Mouse (Mus musculus) spleen, adult 2 months (tissue): Measurements from ENCODE around the gene Olfr867.

Source experiments
- CTCF ChIP-seq: fragments of 200-500 bp; IDR thresholded peaks from 2 replicates; pipeline ENCODE4 v1.5.1; 2011; ENCODE audit warnings: mild to moderate bottlenecking, inconsistent platforms; ENCODE audit not compliant: insufficient read depth, insufficient read length, insufficient replicate concordance; ENCODE audit errors: extremely low read depth
- POLR2A ChIP-seq: fragments of 200-500 bp; IDR thresholded peaks from 2 replicates; pipeline ENCODE4 v1.6.1; 2011; ENCODE audit warnings: low read depth, low read length, inconsistent platforms

GRCm38 (mm10) chr9:20027935-20028334 lies 29.4 kb downstream of the Olfr867 start, which contains the start of gene Olfr866:
- TF ChIP-seq POLR2A (no peak), CTCF (no peak)
